Comparison of ENCODE assay signal across 20 mouse cellular contexts in the genomic region with DNA sequence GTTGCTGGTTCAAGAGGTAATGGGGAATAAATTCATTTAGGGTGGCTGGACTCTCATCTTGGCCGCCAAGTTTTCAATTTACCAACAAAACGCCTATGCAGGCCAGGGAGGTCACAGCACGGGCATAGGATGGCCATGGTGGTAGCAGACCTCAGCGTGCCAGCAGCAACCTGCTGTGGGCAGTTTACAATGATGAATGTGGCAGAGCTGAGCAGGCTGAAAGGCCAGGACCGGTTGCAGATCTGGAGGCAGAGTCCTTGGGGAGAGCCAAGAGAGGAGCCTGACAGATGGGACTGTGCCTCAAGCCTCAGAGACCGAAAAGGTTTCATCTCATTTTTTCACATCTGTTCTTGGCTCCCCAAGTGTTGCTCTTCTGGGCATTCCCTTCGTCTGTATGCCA.
A peak's percentile ranks its signal among the peaks of the same experiment; 100 is the strongest.
DNase-seq lines count a peak whose midpoint lies in the region; ATAC-seq lines count a peak whose summit lies in the region.
"Had no signal": no experiment of that assay in that cellular context is flagged by ENCODE, and none has a peak within 500 bp of the region (broad histone marks: within the 10 kb centered on the region; RNA-seq: fewer than 3 reads in every experiment).

No protein-coding gene starts in this region.

- intact Hi-C loops in left cerebral cortex, postnatal 4 days (cut with DNase I): no loop called here
- intact Hi-C loops in left cerebral cortex, postnatal 25 days (cut with DNase I): no loop called here
- intact Hi-C loops in gastrocnemius, postnatal 14 days (cut with DNase I; ENCODE audit: low total_unique reads): no loop called here

- DNase-seq in left cerebral cortex, postnatal 4 days: peak; percentile 49
- no peak for DNase-seq in left cerebral cortex, postnatal 25 days (ENCODE audit: low spot score in 2 of 2)
- DNase-seq in cerebellum, adult 11-12 months: peak; percentile 67
- DNase-seq in cerebellum, postnatal 10 days: peak; percentile 52 to 74
- no peak for DNase-seq in gastrocnemius, postnatal 14 days
- no peak for DNase-seq in testis, postnatal 14 days (ENCODE audit: low spot score)
- DNase-seq: adrenal gland, adult 2 months; gastrocnemius, postnatal 10 days; heart, adult 18-20 months; heart, postnatal 10 days; kidney, adult 8-10 months; kidney, postnatal 10 days; lung, adult 18-20 months; lung, postnatal 10 days; right cerebral cortex, postnatal 4 days; thymus, postnatal 25 days had no signal

- ATAC-seq in cerebellum, adult (ENCODE audit: insufficient number of reproducible peaks, low FRiP score, low TSS enrichment): peak; percentile 99
- no peak for ATAC-seq in megakaryocyte progenitor cell, adult 5-6 weeks (replicated peaks; ENCODE audit: poor library complexity)
- ATAC-seq: forebrain, embryonic 13.5 days; intestine, embryonic 15.5 days had no signal

Comparison
In these comparisons a context has a peak if more than half of its experiments do, and no peak if none do; other contexts are left out.
1. DNase-seq: peak in left cerebral cortex, postnatal 4 days (single experiment), cerebellum, adult 11-12 months (single experiment) and cerebellum, postnatal 10 days (2 of 2); none in left cerebral cortex, postnatal 25 days (0 of 2), gastrocnemius, postnatal 14 days (single experiment) and testis, postnatal 14 days (single experiment).